Mouse (Mus musculus) bone marrow, adult 2 months (tissue): ENCODE measurements around the gene Traf2. TPM values are rescaled to one million over a fixed set of nuclear protein-coding genes. Genes with fewer than 3 reads are reported as not detected.

Experiments
- H3K27ac ChIP-seq: fragments of 200-500 bp; 2 replicates; pipeline ENCODE4 v1.5.1; 2012; ENCODE audit warnings: low read depth, mild to moderate bottlenecking, control low read depth, inconsistent platforms, low read length; ENCODE audit not compliant: control insufficient read depth, poor library complexity, insufficient read depth
- H3K4me1 ChIP-seq: fragments of 200-500 bp; 2 replicates; pipeline ENCODE4 v1.6.1; 2011; ENCODE audit warnings: low read length; ENCODE audit not compliant: control insufficient read depth, insufficient read depth
- H3K4me3 ChIP-seq: fragments of 200-500 bp; replicated peaks from 2 replicates; pipeline ENCODE3; 2011; ENCODE audit warnings: mild to moderate bottlenecking, low read depth, low read length, control low read depth; ENCODE audit not compliant: control insufficient read depth
- CTCF ChIP-seq: fragments of 200-500 bp; IDR thresholded peaks from 2 replicates; pipeline ENCODE4 v1.5.1; 2011; ENCODE audit warnings: low read length, control low read depth; ENCODE audit not compliant: control insufficient read depth, insufficient read depth
- POLR2A ChIP-seq: fragments of 200-500 bp; IDR thresholded peaks from 2 replicates; pipeline ENCODE4 v1.6.1; 2011; ENCODE audit warnings: low read depth, mild to moderate bottlenecking, control low read depth, low read length, borderline replicate concordance; ENCODE audit not compliant: control insufficient read depth
- WGBS: fragments of 180-500 bp; shearing (Covaris S2); methylation state at CpG from one replicate; pipeline ENCODE4 v1.1.7; 2018; 5-methylcytosine and 5-hydroxymethylcytosine counted together
- polyA plus RNA-seq: library from polyadenylated mRNA; stranded (reverse); fragments of >200 nt; gene quantifications from 2 replicates; pipeline ENCODE4 v1.2.4, GENCODE M21; 2011; ENCODE audit warnings: low replicate concordance; ENCODE audit not compliant: missing spikeins, insufficient read depth, insufficient read length

The Traf2 gene
- polyA plus RNA-seq, 1 experiment: 22.7 TPM

DNA sequence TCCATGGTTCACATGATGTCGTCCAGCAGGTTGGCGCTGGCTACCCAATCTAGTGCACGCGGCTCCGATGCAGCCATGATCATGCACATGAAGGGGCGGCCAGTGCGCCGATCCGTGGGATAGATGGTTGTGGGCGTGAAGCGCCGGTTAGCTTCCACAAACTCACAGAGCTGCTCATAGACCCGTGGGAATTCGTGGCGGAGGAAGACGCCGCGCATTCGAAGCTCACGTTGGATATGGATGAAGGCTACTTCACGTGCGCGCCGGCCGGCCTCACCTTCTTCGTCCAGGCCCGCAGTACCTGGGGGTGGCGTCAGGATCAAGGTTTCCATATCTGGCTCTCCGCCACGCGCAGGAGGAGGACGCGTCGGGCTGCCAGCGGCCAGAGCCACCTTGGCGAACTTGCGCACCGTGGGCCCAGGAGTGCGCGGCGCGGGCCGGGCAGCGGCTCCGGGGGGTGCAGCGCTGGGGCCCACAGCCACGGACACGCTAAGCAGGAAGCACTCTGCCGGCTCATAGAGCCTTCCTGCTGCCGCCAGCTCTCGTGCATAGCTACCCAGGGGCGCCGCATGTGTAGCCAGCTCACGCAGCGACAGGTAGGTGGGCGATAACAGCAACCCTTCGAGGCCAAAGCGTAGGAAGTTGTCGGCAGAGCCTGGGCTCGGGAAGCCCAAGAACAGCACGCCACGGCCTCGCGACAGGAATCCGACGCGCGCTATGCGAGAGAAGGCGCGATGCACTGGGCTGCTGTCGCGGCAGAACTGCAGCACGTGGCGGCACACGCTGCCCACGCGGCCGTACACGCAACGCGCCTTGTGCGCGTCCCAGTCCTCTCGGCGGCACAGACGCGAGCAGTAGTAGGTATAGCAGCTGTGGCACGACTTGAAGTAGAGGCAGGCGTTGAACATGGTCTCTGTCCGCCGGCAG, 30.5 kb upstream of the Traf2 start:
- no peak overlapping the region for H3K27ac ChIP-seq
- H3K4me1 ChIP-seq: peaks cover 4% of the 10 kb centered on the region
- TF ChIP-seq POLR2A (no peak), CTCF (no peak)
- WGBS: 29% methylated on average over 92 of the region's 92 CpGs
- H3K4me3 ChIP-seq: no peak overlapping the region

DNA sequence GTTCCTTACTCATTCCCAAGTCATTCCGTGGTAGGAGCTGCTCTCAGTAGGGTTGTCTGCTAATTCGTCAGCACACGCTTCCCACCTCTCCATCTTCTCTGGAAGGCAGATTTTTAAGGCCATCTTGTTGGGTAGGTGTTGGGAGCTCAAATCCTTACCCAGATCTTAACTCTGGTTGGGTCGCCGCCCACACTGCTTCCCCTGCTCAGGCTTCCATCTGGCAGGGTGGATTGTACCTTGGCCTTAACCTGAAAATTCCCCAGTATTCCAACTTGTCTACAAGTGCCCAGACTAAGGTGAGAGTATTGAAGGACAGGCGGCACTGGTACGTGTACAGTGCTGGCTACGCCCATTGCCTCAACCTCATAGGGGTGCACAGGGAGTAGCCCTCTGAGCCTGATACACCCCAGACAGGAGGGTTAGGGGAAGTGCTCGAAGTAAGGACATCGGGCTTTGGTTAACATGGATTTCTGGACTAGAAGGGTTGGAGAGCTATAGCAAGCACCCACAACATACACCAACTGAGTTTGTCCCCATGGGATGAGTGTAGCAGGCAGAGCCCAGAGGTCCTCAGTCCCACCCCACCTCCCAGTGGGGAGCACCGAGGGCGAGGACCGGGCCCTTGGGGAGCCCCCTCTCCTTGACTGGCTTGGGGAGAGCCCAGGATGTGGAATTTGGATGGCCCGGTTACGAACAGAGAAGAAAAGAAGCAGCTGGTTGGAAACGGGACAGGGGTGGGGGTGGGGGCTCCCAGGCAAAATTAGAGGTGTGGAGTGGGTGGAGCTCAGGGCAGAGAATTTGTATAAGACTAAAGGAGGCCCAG, 29.5 kb upstream of the Traf2 start:
- WGBS: 83% methylated on average over 16 of the region's 16 CpGs

DNA sequence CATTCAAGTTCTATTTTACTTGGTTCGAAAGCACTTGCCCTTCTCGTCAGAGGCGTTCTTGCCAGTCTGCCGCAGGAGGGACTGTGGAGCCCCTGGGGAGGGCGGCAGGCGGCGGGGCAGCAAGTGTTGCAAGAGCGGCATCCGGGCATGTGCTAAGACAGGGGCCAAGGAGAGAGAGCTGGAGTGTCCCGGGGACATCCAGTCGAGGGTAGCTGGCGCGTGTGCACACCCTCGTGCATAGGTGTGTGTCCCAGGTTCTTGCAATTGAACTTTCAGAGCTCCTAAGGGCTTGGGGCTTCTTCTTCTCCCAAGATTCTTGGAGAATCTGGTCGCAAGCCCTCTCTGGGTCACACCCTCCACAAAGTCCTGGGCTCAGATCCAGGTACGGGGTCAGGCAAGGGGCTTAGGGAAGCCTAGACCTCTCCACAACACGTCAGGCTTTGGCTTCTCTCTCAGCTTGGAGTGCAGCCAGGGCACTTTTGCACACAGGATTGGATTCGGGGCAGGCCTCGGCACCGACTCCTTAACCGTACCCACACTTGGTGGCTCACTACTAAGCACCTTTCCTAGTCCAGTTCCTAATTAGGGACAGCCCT, 28.8 kb upstream of the Traf2 start:
- 18% methylated on average over 21 of the region's 21 CpGs for WGBS
- Histone ChIP-seq H3K4me3 (peak overlapping the region; percentile 29), H3K27ac (no peak overlapping the region; the same call in 1 of the 2 replicates), H3K4me1 (peaks cover 4% of the 10 kb centered on the region)
- TF ChIP-seq CTCF (no peak), POLR2A (no peak; the same call in 1 of the 2 replicates)

More for the DNA sequence above, 29.5 kb upstream of the Traf2 start:
- peaks cover 4% of the 10 kb centered on the region for H3K4me1 ChIP-seq
- no peak overlapping the region for H3K4me3 ChIP-seq
- H3K27ac ChIP-seq: no peak overlapping the region
- TF ChIP-seq POLR2A (no peak), CTCF (no peak)

DNA sequence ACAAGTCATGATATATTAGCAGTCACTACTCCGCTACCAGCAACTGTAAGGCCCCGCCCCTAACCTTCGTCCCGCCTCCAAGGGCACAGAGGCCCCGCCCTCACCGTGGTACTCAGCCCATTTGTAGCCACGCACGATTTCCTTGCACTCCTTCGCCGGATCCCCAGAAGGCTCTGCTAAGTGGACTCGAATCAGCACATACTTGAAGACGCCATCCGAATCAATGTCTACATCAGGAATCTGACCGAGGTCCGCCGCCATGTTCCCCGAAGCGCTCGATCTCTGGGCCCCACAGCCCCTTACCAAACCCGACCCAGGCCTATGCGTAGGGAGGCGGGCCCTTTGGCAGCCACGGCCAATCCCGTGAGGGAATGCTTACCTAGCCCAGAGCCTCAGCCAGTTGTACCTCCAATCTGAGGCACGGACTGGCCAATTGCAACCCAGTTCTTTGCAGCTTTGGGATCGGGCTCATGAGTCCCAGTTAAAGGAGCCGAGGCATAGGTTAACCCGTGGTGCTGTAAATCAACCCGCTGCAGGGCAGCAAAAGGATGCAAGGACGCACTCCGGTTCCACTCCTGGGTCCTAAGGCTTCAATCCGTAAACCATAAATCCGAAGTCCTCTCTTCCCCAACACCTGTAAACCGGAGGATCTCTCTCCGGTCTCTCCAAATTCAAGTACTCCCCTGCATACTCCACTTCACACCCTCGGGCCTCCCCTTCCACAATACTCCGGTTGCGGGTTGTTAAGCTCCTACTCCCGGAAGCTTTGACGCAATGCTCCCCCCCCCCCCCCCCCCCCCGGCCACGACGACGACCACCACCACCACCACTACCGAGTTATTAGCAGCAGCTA, 28.1 kb upstream of the Traf2 start, which contains the start of the genes Mamdc4 and Phpt1:
Mamdc4 (minus strand) TSS at position 267 of the 853 bp plus-strand sequence.
Phpt1 (minus strand) TSS at position 646 of the 853 bp plus-strand sequence.
- Histone ChIP-seq H3K4me1 (peaks cover 4% of the 10 kb centered on the region), H3K4me3 (peak within 1 kb of the TSS; percentile 83), H3K27ac (peak within 1 kb of the TSS; percentile 46)
- WGBS: under 1% methylated on average over 41 of the region's 45 CpGs
- TF ChIP-seq CTCF (no peak), POLR2A (peak; percentile 59; the same call in 1 of the 2 replicates)

DNA sequence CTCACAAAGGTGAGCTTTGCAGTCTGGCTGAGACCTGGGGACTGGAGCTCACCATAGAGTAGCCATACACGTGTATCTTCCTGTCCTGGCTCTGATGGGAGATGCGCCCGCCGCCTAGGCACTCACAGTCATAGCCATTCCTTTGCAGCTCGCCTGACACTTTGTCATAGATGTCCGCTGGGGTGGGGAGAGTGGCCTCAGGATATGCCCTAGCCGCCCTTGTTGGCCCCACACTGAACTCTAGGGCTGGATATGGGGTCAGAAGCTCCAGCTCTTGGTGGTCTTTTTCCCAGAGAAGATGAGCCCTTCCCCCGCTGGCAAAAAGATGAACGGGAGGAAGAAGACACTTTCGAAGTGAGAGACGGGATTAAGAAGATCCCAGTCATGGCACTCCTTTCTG, 27.4 kb upstream of the Traf2 start:
- Histone ChIP-seq H3K4me3 (peak overlapping the region; percentile 83), H3K27ac (no peak overlapping the region), H3K4me1 (peaks cover 4% of the 10 kb centered on the region)
- TF ChIP-seq CTCF: no peak
- no peak for TF ChIP-seq POLR2A
- 24% methylated on average over 11 of the region's 11 CpGs for WGBS

DNA sequence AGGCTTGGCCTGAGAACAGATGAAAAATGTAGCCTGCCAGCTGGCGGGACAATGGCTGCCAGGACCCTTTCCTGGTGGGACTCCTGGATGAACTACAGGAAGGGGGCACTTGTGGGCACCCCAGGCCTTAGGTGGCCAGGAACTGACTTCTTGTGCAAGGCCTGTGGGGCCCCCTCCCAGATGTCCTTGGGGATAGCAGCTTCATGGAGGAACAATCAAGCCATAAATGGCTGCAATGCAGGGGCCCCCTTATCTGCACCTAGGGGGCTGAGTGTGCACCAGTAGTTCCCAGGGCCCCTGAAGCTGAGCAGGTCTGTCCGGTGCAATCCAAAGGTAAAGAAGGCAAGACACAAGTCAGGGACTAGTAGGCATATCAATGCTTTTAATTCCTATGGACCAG, 26.3 kb upstream of the Traf2 start:
- peaks cover 4% of the 10 kb centered on the region for H3K4me1 ChIP-seq
- no peak overlapping the region for H3K4me3 ChIP-seq
- H3K27ac ChIP-seq: no peak overlapping the region
- 84% methylated on average over 2 of the region's 2 CpGs for WGBS
- TF ChIP-seq POLR2A: no peak
- TF ChIP-seq CTCF: no peak

DNA sequence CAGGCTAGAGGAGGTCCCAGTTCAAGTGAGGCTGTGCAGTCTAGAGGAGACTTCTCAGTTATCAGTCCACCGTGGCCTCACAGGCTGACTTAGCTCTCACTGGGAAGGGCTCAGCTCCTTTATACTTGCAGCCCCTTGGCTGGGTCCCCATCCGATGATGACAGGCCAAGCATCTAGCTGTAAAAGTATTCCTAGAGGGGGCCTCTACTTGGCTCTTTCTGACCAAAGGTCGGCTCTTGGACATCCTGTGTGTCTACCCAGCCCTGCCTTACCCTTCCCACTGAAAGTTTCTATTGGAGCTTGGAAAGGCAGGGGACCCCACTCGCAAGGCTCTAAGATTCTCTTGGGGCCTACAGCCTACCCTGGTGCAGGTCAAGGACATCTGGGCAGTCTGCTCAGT, 24.5 kb upstream of the Traf2 start:
- TF ChIP-seq POLR2A: no peak
- TF ChIP-seq CTCF: no peak
- WGBS: 83% methylated on average over 4 of the region's 4 CpGs
- no peak overlapping the region for H3K4me3 ChIP-seq
- H3K27ac ChIP-seq: no peak overlapping the region
- peaks cover 4% of the 10 kb centered on the region for H3K4me1 ChIP-seq
